Mouse (Mus musculus): ENCODE results near the gene Ttll1.
A peak's percentile ranks its signal among the peaks of the same experiment; 100 is the strongest.
"Not testable (repeated sequence)": the region's sequence is repeated elsewhere in the genome, so short reads cannot be mapped to it uniquely, and the experiment has no call there.

Ttll1 gene

DNA sequence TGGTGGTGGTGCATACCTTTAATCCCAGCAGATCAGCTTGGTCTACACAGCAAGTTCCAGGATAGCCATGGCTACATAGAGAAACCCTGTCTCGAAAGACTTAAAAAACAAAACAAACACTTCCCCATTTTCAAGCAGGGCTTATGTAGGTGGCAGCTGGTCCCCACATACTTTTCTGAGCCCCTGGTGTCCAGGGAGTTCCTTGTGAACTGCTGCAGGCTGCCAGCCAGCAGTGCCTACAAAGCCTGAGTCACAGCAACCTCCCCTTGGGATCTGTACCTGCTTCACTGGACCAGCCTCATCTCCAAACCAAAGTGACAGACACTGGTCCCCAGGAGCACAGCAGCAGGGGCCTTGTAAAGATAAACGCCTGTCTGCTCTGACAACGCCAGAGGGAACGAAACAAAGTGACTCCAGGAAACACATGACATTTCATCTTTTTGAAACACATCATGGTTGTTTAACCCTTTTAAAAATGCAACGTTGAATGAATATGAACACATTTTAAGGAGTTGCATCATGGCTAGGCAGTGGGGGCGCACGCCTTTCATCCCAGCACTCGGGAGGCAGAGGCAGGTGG lies 28.0 kb downstream of the Ttll1 start:
- no peak for DNase-seq

GRCm38 (mm10) chr15:83481236-83481780 lies 29.4 kb downstream of the Ttll1 start:
- no peak for DNase-seq

DNA sequence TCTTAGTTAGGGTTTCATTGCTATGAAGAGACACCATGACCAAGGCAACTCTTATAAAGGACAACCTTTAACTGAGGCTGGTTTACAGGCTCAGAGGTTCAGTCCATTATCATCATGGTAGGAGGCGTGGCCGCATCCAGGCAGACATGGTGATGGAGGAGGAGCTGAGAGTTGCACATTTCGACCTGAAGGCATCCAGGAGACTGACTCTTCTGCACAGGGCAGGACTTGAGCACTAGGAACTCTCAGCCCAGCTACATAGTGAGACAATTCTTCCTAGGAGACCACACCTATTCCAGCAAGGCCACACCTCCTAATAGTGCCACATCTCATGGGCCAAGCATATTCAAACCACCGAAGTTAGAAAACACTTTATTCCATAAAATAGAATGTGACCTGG lies 30.9 kb downstream of the Ttll1 start:
- no peak for DNase-seq

DNA sequence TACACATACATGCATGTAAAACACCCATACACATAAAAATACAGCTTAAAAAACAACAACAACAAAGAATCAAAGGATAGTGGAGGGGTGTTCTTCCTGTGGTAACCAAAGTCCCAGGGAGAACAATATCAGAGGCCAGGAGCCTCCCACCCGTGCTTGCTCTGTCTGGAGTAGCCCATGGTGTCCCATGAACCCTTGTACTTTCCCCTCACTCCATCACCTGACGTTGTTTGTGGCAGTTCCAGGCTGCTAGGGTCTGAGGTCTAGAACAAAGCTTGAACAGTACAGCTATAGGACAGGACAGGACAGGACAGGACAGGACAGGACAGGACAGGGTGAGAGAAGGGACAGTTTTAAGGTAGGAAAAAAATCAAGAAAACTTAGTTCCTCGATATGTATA lies 32.6 kb downstream of the Ttll1 start:
- DNase-seq = no peak

DNA sequence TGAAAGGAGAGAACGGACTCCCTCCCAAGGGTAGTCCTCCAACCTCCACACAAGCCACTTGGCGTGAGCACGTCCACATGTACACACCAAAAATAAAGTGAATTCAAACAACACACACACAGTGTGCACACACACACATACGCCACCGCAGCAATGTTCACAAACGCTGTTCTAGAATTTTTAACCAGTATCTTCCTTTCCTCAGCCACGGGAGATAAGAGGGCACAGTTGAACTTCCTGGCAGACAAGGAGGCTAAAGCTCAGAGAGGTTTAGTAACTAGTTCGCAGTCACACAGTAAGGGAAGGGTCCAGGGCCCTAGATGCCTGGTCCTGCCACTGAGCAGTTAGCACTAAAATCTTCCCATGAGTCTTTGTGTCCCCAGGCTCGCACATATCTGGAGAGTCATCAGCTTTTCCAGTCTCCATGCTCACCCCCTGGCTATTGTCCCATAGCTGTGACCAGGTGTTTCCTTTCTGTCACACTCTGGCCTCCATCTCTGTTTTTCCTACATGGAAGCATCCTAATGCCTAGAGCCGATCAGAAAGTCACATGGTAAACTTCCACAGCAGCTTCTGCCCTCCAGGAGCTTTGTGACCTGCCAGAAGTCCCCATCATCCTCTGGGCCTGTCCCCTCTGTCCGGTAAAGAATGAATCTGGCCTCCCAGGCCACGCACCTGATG lies 34.0 kb downstream of the Ttll1 start:
- DNase-seq = no peak

DNA sequence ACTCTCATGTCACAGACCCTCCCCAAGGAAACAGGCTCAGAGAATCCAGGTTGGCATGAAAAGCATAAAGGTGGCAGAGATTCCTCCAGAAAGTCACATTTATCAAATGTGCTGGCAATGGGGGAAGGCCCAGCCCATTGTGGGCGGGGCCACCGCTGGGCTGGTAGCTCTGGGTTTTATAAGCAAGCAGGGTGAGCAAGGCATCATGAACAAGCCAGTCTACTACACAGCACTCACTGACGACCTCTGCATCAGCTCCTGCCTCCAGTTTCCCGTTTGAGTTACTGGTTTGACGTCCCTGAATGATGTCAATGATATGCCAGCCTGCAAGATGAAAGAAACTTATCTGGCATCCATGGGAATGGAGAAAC lies 36.2 kb downstream of the Ttll1 start:
- DNase-seq = peak; percentile 20 to 24

DNA sequence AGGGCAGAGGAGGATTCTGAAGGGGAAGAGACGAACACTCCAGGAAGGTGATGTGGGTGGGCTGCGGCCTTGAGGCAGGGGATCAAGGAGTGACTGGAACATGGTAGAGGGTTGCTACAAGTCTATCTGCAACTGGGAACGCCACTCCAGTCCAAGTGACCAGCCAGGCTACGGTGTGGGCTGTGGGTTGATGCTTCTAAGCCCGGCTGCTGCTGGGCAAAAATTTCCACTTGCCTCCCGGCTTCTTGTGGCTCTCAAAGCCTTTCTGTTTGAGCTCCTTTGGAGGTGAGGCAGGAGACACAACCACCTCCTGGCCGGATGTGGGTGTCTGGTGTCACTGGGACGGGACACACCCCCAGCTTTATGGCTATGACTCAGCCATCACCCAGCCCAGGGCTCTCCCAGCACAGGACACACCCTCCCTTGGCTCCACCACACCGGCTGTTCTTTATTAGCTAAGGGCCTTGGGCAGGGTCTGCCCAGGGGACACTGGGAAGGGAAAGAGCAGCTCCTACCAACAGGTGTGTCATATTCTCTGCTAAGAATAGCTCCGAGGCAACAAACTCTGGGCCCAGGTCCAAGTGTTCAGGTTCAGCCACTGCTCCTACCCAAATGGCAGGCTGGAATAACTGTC lies 36.7 kb downstream of the Ttll1 start:
- DNase-seq = peak; percentile 41 to 47

DNA sequence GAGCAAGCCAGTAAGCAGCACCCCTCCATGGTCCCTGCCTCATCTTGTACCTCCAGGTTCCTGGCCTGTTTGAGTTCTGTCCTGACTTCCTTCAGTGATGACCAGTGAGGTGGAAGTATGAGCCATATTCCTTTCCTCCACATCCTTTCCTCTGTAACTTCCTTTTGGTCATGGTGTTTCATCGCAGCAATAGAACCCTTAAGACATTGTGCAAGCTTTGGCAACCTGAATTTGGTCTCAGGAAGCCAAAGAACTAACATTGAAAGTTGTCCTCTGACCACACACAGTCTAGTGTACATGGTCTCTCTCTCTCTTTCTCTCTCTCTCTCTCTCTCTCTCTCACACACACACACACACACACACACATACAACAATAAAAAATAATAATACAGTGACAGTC lies 37.4 kb downstream of the Ttll1 start:
- DNase-seq = no peak

- DNase-seq = no peak
These were observed 39.2 kb downstream of the Ttll1 start for GRCm38 (mm10) chr15:83471476-83471875.

DNA sequence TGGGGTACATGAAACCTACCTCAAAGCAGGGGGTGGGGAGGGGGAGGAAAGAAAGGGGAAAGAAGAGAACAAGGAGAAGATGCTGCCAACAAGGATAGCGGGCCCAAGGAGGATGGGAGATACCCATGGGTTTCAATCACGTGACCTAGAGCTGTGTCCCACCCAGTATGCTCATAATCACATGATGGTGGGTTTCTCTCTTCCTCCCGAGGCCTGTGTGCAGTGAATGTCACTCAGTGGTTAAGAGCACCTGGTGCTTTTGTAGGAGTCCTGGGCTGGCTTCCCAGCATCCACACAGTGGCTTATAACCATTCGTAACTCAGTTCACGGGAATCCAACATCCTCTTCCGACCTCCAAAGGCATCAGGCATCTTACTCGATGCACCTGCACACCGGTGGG lies 40.2 kb downstream of the Ttll1 start:
- no peak for DNase-seq

GRCm38 (mm10) chr15:83469279-83469821 lies 41.3 kb downstream of the Ttll1 start:
- no peak for DNase-seq

DNA sequence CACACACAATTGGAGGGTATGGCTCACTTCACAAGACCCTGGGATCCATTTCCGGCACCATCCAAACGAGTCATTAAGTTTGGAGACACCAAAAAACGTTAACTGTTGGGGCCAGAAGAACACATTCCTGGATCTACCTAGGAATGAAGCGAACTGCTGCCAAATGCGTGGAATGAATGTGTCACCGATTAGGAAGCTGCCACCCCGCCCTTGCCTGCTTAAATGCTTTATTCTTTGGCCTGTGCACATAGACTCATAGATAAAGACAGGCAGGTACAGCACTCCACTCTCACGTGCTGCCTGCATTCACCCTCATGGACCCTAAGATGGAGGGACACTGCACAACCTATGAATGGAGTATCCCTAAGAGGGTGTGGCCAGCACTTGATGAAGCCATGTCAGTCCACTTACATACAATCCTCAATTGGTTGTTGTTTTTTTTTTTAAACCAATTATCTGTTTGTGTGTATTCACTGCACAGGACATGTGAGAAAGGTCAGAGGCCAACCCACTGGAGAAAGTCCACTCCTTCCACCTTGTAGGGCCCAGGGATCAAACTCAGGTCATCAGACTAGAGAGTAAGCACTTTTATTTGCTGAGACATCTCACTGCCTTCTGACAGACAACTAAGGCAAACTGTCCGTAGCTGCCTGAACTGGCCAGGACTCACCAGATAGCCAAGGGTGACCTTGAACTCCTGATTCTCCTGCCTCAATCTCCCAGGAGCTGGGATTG lies 43.3 kb downstream of the Ttll1 start:
- DNase-seq = no peak

DNA sequence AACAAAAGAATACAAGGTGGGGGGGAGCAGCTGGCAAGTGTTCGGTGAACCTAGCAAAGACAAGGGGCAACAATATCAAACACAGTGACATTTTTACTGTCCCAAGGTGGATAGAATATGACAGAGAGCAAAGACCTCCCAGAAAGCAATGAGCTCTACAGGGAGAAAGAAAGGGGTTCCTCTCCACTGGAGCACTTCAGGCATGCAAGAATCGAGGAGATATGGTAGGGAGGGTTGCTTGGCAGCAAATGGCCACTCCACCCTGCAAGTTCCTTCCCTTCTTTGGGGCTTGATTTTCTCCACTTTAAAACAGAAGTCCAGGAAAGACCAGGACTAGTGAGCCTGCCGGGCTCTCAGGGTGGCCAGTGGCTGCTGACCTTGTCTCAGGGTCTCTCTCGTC lies 44.4 kb downstream of the Ttll1 start:
- DNase-seq = no peak

GRCm38 (mm10) chr15:83464905-83465650 lies 45.6 kb downstream of the Ttll1 start:
- peak; percentile 61 to 68 for DNase-seq

DNA sequence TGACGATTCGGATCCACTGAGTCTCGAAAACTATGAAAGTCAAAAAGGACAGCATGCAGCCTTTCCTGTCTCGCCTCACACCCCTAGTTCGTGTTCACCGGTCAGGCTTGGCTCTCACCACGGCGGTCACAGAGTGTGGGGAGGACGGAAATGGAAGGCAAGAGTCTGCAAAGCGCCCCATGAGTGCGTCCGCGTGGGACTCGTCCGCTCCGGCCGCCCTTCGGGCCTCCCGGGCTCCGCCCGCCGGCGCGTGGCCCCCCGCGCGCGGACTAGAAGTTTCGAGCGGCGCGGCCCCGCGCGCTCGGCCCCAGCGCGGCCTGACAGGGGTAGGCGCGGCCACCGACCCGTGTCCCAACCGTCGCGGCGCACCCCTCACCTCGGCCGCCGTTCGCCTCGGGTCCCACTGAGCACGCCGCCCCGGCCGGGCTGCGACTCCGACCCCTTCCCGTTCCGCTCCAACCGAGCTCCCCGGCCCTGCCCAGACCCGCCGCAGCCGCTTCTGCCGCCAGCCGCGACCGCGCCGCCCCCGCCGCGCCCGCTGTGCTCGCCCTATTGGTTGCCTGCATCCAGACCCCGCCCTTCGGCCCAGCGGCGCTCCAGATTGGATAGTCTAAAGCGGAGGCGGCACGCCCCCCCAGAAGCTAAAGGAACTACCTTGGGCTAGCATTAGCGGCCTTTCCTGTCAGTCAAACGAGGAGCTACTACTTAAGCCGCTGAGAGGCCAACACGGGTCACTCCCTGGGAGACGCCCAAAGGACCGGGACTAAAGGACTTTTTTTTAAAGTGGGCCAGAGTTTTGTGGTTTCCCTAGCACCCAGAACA lies 46.4 kb downstream of the Ttll1 start, which contains the start of gene Pacsin2:
TSS of gene Pacsin2 (minus strand) at position 524 of the 822 bp plus-strand sequence.
- peak; percentile 96 to 97 for DNase-seq

DNA sequence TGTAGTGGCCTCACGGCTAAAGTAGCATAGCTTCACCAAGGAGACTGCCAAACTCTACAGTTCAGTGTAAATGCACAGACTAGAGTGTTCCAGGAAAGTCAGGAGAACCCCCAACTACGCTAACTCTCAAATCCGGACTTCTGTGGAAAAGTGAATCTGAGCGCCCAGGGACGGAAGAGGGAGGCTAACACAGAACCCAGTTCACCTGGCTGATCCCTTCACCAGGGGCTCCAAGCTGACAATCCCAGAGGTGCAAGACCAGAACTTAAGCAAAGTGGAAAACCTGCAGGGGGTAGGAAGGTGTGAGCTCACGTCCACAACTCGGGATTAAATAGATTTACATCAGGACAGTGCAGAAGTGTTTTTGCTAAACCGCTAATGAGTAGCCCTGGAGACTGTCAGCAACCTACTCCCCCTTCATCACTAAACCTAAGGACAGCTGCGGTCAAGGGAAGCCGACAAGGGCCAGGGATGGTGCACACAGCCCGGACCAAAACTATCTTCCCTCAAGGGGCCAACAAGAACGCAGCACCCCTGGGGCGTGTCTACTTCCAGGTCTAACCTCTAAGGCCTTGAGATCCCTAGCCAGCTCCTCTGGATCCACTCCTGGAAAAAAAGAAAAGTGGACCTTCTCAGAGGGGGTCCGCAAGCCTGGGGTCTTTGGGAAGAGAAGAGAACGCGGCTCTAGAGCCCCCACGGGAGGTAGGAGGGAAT lies 47.2 kb downstream of the Ttll1 start:
- DNase-seq = peak in 1 of 2 experiments; percentile 21

DNA sequence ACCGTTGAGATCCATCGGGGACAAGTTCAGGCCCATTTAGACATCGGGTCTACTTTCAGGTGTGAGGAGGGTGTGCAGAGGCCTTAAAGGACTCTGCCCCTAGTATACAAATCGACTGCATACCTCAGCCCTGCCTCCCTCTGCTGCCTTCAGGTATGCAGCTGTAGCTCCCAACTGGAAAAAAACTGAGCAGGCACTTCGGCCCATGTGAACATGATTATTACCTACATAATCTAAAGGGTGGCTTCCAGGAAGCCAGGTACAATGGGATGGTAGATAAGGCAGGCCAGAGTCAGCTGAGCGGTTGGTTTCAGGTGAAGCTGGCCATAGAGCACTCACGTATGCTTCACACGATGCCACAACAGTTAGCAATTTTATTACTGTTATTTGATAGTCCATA lies 48.3 kb downstream of the Ttll1 start:
- not testable (repeated sequence) for DNase-seq

GRCm38 (mm10) chr15:83460891-83461290 lies 49.8 kb downstream of the Ttll1 start:
- DNase-seq = no peak

GRCm38 (mm10) chr15:83457541-83457940 lies 53.2 kb downstream of the Ttll1 start:
- DNase-seq = no peak

DNA sequence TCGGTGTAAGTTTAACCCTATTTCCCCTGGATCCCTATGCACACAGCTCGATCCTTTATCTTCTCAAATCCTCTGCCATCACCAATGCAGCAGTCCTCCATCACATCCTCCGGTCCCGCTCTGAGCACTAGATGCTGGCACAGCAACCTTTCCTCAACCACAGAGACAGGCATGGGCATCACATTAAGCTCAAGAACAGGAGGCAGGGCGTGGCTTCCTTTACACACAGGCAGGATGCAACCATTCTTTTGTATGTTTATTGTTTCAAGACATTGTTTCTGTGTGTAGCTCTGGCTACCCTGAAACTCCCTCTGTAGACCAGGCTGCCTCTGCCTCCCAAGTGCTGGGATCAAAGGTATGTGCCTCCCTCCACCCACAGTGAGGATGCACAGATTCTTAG lies 55.1 kb downstream of the Ttll1 start:
- no peak for DNase-seq

DNA sequence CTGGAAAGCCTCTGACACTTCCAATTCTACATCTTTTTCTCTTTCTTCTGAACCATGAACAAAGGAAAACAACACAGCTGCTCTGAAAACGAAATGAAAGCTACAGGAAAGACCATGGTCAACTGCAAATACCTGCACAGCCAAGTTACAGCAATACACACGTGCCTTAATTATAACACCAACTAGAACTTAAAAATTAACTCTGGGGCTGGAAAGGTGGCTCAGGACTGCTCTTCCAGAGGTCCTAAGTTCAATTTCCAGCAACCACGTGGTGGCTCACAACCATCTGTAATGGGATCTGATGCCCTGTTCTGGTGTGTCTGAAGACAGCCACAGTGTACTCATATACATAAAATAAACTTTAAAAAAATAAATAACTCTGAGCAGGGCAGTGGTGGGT lies 55.7 kb downstream of the Ttll1 start:
- DNase-seq = no peak

All from B cell, adult 2 months (primary cell).